Mouse (Mus musculus): ENCODE measurements around the gene Mrpl30. TPM values are rescaled to one million over a fixed set of nuclear protein-coding genes. Genes with fewer than 3 reads are reported as not detected.
A peak's percentile ranks its signal among the peaks of the same experiment; 100 is the strongest.

Mrpl30 gene
- total RNA-seq (2014; rRNA removed) (45.2 and 50.5 TPM in 2 replicates), polyA plus RNA-seq (2015; fragmentation: Nextera tagmentation; extraction: Ambion mirVana) (291 and 298 TPM in 2 replicates)

- Histone ChIP-seq H3K9ac (replicated peaks; ENCODE audit: low read length) (peak within 1 kb of the TSS; percentile 55), H3K27ac (peak within 1 kb of the TSS; percentile 68), H3K4me2 (ENCODE audit: low read depth, low read length) (peak within 1 kb of the TSS; percentile 93), H3K36me3 (ENCODE audit: insufficient read depth, low read length) (peaks cover 7% of the 10 kb centered on the region; the same call in 1 of the 2 replicates), H3K27me3 (ENCODE audit: insufficient read depth, low read length) (no peaks in the 10 kb centered on the region), H3K4me3 (ENCODE audit: low read length) (peak within 1 kb of the TSS; percentile 68), H3K9me3 (ENCODE audit: low read length) (no peaks in the 10 kb centered on the region), H3K4me1 (ENCODE audit: insufficient read depth, low read length) (peaks cover 18% of the 10 kb centered on the region; the same call in 1 of the 2 replicates)
- DNase-seq (ENCODE audit: low spot score) (peak; percentile 96), ATAC-seq (peak; percentile 96)
- WGBS, result under 1% methylated on average over 41 of the region's 41 CpGs
- TF ChIP-seq CTCF (IDR thresholded peaks at IDR 0.05; ENCODE audit: low read depth), result no peak; the same call in 1 of the 2 replicates
These were observed at the start of gene Mrpl30, which contains the start of gene Mitd1 for GRCm38 (mm10) chr1:37890025-37890652. TSS of gene Mrpl30 (plus strand) at chr1:37890477. TSS of gene Mitd1 (minus strand) at chr1:37890411.

GRCm38 (mm10) chr1:37846878-37847277 lies 43.4 kb upstream of the Mrpl30 start:
- Histone ChIP-seq H3K9ac (replicated peaks; ENCODE audit: low read length) (no peak overlapping the region), H3K4me3 (ENCODE audit: low read length) (no peak overlapping the region)

GRCm38 (mm10) chr1:37850696-37851095 lies 39.6 kb upstream of the Mrpl30 start:
- 34% methylated on average over 2 of the region's 2 CpGs for WGBS

More at GRCm38 (mm10) chr1:37846878-37847277, 43.4 kb upstream of the Mrpl30 start:
- H3K36me3 ChIP-seq (ENCODE audit: insufficient read depth, low read length), result no peaks in the 10 kb centered on the region
- H3K4me2 ChIP-seq (ENCODE audit: low read depth, low read length), result no peak overlapping the region
- DNase-seq (ENCODE audit: low spot score) (no peak), ATAC-seq (no peak)
- TF ChIP-seq CTCF (IDR thresholded peaks at IDR 0.05; ENCODE audit: low read depth), result no peak
- no peaks in the 10 kb centered on the region for H3K27me3 ChIP-seq (ENCODE audit: insufficient read depth, low read length)
- WGBS, result 87% methylated on average over 8 of the region's 8 CpGs
- H3K4me1 ChIP-seq (ENCODE audit: insufficient read depth, low read length), result no peaks in the 10 kb centered on the region
- no peak overlapping the region for H3K27ac ChIP-seq
- H3K9me3 ChIP-seq (ENCODE audit: low read length), result no peaks in the 10 kb centered on the region

GRCm38 (mm10) chr1:37864511-37865400 lies 25.5 kb upstream of the Mrpl30 start:
- H3K4me3 ChIP-seq (ENCODE audit: low read length), result peak overlapping the region; percentile 71
- peak; percentile 100 for DNase-seq (ENCODE audit: low spot score)
- H3K4me2 ChIP-seq (ENCODE audit: low read depth, low read length), result peak overlapping the region; percentile 79
- peak overlapping the region; percentile 90 for H3K27ac ChIP-seq
- H3K27me3 ChIP-seq (ENCODE audit: insufficient read depth, low read length), result no peaks in the 10 kb centered on the region
- peaks cover 4% of the 10 kb centered on the region; the same call in 1 of the 2 replicates for H3K4me1 ChIP-seq (ENCODE audit: insufficient read depth, low read length)
- no peaks in the 10 kb centered on the region for H3K36me3 ChIP-seq (ENCODE audit: insufficient read depth, low read length)
- peak overlapping the region; percentile 75 for H3K9ac ChIP-seq (replicated peaks; ENCODE audit: low read length)
- TF ChIP-seq CTCF (IDR thresholded peaks at IDR 0.05; ENCODE audit: low read depth), result peak; percentile 57
- H3K9me3 ChIP-seq (ENCODE audit: low read length), result no peaks in the 10 kb centered on the region
- peak; percentile 97 for ATAC-seq
- 1% methylated on average over 87 of the region's 90 CpGs for WGBS

More at GRCm38 (mm10) chr1:37850696-37851095, 39.6 kb upstream of the Mrpl30 start:
- H3K36me3 ChIP-seq (ENCODE audit: insufficient read depth, low read length), result peaks cover 6% of the 10 kb centered on the region; the same call in 1 of the 2 replicates
- no peaks in the 10 kb centered on the region for H3K27me3 ChIP-seq (ENCODE audit: insufficient read depth, low read length)
- ATAC-seq (no peak), DNase-seq (ENCODE audit: low spot score) (no peak)
- H3K4me2 ChIP-seq (ENCODE audit: low read depth, low read length), result no peak overlapping the region
- H3K4me1 ChIP-seq (ENCODE audit: insufficient read depth, low read length), result no peaks in the 10 kb centered on the region
- no peak overlapping the region for H3K27ac ChIP-seq
- no peak overlapping the region for H3K4me3 ChIP-seq (ENCODE audit: low read length)
- no peak for TF ChIP-seq CTCF (IDR thresholded peaks at IDR 0.05; ENCODE audit: low read depth)
- no peak overlapping the region for H3K9ac ChIP-seq (replicated peaks; ENCODE audit: low read length)
- no peaks in the 10 kb centered on the region for H3K9me3 ChIP-seq (ENCODE audit: low read length)

GRCm38 (mm10) chr1:37865401-37866215 lies 24.7 kb upstream of the Mrpl30 start:
- DNase-seq (ENCODE audit: low spot score), result no peak
- ATAC-seq, result no peak
- peak overlapping the region; percentile 79 for H3K4me2 ChIP-seq (ENCODE audit: low read depth, low read length)
- H3K27me3 ChIP-seq (ENCODE audit: insufficient read depth, low read length), result no peaks in the 10 kb centered on the region
- no peak for TF ChIP-seq CTCF (IDR thresholded peaks at IDR 0.05; ENCODE audit: low read depth)
- H3K9ac ChIP-seq (replicated peaks; ENCODE audit: low read length), result peak overlapping the region; percentile 75
- H3K9me3 ChIP-seq (ENCODE audit: low read length), result no peaks in the 10 kb centered on the region
- peak overlapping the region; percentile 90 for H3K27ac ChIP-seq
- peak overlapping the region; percentile 71 for H3K4me3 ChIP-seq (ENCODE audit: low read length)
- H3K36me3 ChIP-seq (ENCODE audit: insufficient read depth, low read length), result no peaks in the 10 kb centered on the region
- 11% methylated on average over 23 of the region's 23 CpGs for WGBS
- peaks cover 4% of the 10 kb centered on the region; the same call in 1 of the 2 replicates for H3K4me1 ChIP-seq (ENCODE audit: insufficient read depth, low read length)

GRCm38 (mm10) chr1:37866286-37866685 lies 24.0 kb upstream of the Mrpl30 start, which contains the start of gene Tsga10:
TSS of gene Tsga10 (minus strand) at chr1:37866429.
- TF ChIP-seq CTCF (IDR thresholded peaks at IDR 0.05; ENCODE audit: low read depth), result no peak
- WGBS, result 80% methylated on average over 6 of the region's 6 CpGs
- Histone ChIP-seq H3K9ac (replicated peaks; ENCODE audit: low read length) (peak within 1 kb of the TSS; percentile 75), H3K9me3 (ENCODE audit: low read length) (no peaks in the 10 kb centered on the region), H3K4me2 (ENCODE audit: low read depth, low read length) (peak within 1 kb of the TSS; percentile 79), H3K4me1 (ENCODE audit: insufficient read depth, low read length) (peaks cover 4% of the 10 kb centered on the region; the same call in 1 of the 2 replicates), H3K27ac (peak within 1 kb of the TSS; percentile 90), H3K27me3 (ENCODE audit: insufficient read depth, low read length) (no peaks in the 10 kb centered on the region), H3K36me3 (ENCODE audit: insufficient read depth, low read length) (no peaks in the 10 kb centered on the region), H3K4me3 (ENCODE audit: low read length) (peak within 1 kb of the TSS; percentile 71)
- ATAC-seq (no peak), DNase-seq (ENCODE audit: low spot score) (no peak)
